Mouse (Mus musculus) liver, embryonic 11.5 days (tissue): ENCODE data around the gene Armh1. TPM values are rescaled to one million over a fixed set of nuclear protein-coding genes. Genes with fewer than 3 reads are reported as not detected.

Experiments
- ATAC-seq: fragments of 200-750 bp; cut with Nextera tagmentation; replicated peaks from 2 replicates; pipeline ENCODE4 v1.8.0; 2017; ENCODE audit warnings: moderate number of reproducible peaks, mild to moderate bottlenecking, moderate TSS enrichment, moderate library complexity; ENCODE audit not compliant: low FRiP score
- DNase-seq: peaks from one replicate; pipeline ENCODE4 v3.0.0-alpha.2; 2017; ENCODE audit warnings: low spot score
- H3K27ac ChIP-seq: fragments of 300-500 bp; sonication (generic); 2 replicates; pipeline ENCODE4 v1.5.1; 2014; ENCODE audit warnings: mild to moderate bottlenecking, low read depth, low read length, control low read depth
- H3K27me3 ChIP-seq: fragments of 300-500 bp; sonication (generic); replicated peaks from 2 replicates; pipeline ENCODE4 v1.6.1; 2014; ENCODE audit warnings: low read length, mixed read lengths; ENCODE audit not compliant: control insufficient read depth, insufficient read depth
- H3K36me3 ChIP-seq: fragments of 300-500 bp; sonication (generic); 2 replicates; pipeline ENCODE4 v1.6.1; 2014; ENCODE audit warnings: mild to moderate bottlenecking, low read length, moderate library complexity, mixed read lengths; ENCODE audit not compliant: control insufficient read depth, insufficient read depth
- H3K4me1 ChIP-seq: fragments of 300-500 bp; sonication (generic); replicated peaks from 2 replicates; pipeline ENCODE4 v1.6.1; 2014; ENCODE audit warnings: low read length, mixed read lengths; ENCODE audit not compliant: control insufficient read depth, insufficient read depth
- H3K4me2 ChIP-seq: fragments of 300-500 bp; sonication (generic); 2 replicates; pipeline ENCODE4 v1.6.1; 2014; ENCODE audit warnings: mild to moderate bottlenecking, control low read depth, moderate library complexity
- H3K4me3 ChIP-seq: fragments of 300-500 bp; sonication (generic); 2 replicates; pipeline ENCODE4 v1.5.1; 2014; ENCODE audit warnings: low read depth, low read length, control low read depth
- H3K9ac ChIP-seq: fragments of 300-500 bp; sonication (generic); 2 replicates; pipeline ENCODE4 v1.6.1; 2014; ENCODE audit warnings: low read depth, low read length, control low read depth
- H3K9me3 ChIP-seq: fragments of 300-500 bp; sonication (generic); 2 replicates; pipeline ENCODE4 v1.6.1; 2016; ENCODE audit warnings: low read length, inconsistent platforms, mixed read lengths; ENCODE audit not compliant: control insufficient read depth
- WGBS: fragments of 180-500 bp; shearing (Covaris S2); extraction: QIAGEN DNeasy Blood & Tissue Kit; methylation state at CpG from one replicate; pipeline ENCODE4 v1.1.7; 2014; 5-methylcytosine and 5-hydroxymethylcytosine counted together
- polyA plus RNA-seq: library from polyadenylated mRNA; unstranded; fragments of >200 nt; fragmentation: Nextera tagmentation; extraction: Ambion mirVana; gene quantifications from 2 replicates; pipeline ENCODE4 v1.2.1, GENCODE M21; 2014

Armh1 gene
- polyA plus RNA-seq, 1 experiment from 2014 or later, result not detected

DNA sequence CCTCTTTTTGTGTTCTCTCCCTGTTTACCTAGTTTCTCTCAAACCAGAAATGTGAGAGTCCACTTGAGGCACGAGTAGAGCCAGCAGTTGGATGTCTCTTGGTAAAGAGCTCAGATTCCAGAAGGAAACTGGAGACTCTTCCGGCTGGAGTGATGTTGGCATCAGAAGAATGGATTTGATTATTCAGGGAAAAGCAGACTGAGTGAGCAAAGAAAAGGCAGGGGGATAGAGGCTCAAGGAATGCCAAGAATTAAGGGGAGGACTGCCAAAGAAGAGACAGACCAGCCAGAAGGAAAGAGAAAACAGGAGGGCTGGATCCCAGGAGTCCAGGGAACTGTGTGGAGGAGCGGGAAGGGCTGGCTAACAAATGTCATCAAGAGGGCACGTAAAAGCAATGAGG lies 16.1 kb downstream of the Armh1 start:
- ATAC-seq (no peak), DNase-seq (no peak)
- Histone ChIP-seq H3K4me1 (no peaks in the 10 kb centered on the region), H3K9me3 (no peaks in the 10 kb centered on the region), H3K27me3 (no peaks in the 10 kb centered on the region), H3K27ac (no peak overlapping the region), H3K36me3 (no peaks in the 10 kb centered on the region), H3K9ac (no peak overlapping the region), H3K4me3 (no peak overlapping the region), H3K4me2 (no peak overlapping the region)
- 59% methylated on average over 4 of the region's 4 CpGs for WGBS

DNA sequence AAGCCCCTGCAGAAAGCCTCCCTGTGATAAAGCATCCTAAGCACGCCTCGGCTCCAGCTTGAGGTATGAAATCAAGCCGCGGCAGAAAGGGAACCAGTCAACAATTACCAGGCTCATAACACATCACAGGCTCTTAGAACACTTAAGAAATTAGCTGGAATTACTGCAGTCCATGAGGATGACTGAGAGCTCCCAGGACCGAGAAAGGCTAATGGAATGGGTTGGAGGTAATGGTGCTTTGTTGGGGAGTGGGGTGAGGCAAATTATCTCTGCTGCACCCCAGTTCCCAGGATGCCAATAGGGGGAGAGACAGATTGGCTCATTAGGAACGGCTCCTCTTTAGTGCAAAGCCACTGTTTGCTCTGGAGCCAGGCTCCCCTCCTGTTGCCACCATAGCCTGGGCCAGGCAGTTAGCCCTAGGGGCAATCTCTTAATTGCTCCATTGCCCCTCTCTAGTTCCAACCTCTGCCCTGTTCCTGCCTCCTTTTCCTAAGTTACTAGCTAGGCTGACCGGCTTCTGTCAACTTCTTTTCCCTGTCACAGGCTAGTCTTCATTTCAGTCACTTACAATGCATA lies 17.7 kb downstream of the Armh1 start:
- no peak for DNase-seq
- H3K36me3 ChIP-seq, result no peaks in the 10 kb centered on the region
- H3K9me3 ChIP-seq, result no peaks in the 10 kb centered on the region
- no peak for ATAC-seq
- H3K27me3 ChIP-seq, result no peaks in the 10 kb centered on the region
- no peak overlapping the region for H3K27ac ChIP-seq
- H3K4me1 ChIP-seq, result no peaks in the 10 kb centered on the region
- no peak overlapping the region for H3K4me3 ChIP-seq
- no peak overlapping the region for H3K4me2 ChIP-seq
- no peak overlapping the region for H3K9ac ChIP-seq
- 68% methylated on average over 7 of the region's 7 CpGs for WGBS

DNA sequence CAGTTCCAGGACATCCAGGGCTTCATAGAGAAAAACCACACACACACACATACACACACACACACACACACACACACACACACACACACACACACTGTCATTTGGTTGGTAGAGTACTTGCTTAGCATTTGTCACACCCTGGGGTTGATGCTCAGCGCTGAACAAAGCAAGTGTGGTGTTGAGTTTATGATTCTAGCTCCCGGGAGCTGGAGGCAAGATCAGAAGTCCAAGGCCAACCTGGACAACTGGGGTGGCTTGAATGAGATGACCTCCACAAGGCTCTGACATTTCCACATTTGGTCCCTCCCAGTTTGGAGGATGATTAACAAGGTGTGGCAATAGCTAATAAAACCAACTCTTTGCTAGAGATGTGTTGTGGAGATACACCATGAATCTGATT lies 20.7 kb downstream of the Armh1 start:
- Histone ChIP-seq H3K4me1 (no peaks in the 10 kb centered on the region), H3K27me3 (no peaks in the 10 kb centered on the region), H3K4me2 (no peak overlapping the region), H3K9ac (no peak overlapping the region), H3K27ac (no peak overlapping the region), H3K36me3 (no peaks in the 10 kb centered on the region), H3K9me3 (no peaks in the 10 kb centered on the region), H3K4me3 (no peak overlapping the region)
- DNase-seq (no peak), ATAC-seq (no peak)
- WGBS, result 79% methylated on average over 2 of the region's 2 CpGs

DNA sequence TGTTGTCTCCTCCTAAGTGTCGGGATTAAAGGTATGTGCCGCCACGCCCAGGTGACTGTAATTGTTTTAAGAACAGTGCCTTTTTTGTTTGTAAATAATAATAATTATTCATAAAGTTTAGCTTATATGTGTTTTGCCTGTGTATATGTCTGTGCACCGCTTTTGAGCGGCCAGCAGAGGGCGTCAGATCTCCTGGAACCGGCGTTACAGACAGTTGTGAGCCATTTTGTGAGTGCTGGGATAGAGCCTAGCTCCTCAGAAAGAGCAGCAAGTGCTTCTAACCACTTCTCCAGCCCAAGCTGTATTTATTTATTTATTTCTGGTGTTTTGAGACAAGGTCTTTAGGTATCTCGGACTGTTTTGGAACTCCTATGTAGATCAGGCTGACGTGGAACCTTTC lies 21.6 kb downstream of the Armh1 start:
- WGBS, result 43% methylated on average over 10 of the region's 10 CpGs
- H3K4me1 ChIP-seq, result no peaks in the 10 kb centered on the region
- no peaks in the 10 kb centered on the region for H3K27me3 ChIP-seq
- ATAC-seq, result no peak
- no peak overlapping the region for H3K27ac ChIP-seq
- H3K9me3 ChIP-seq, result no peaks in the 10 kb centered on the region
- no peak overlapping the region for H3K9ac ChIP-seq
- no peak for DNase-seq
- H3K4me2 ChIP-seq, result no peak overlapping the region
- H3K36me3 ChIP-seq, result no peaks in the 10 kb centered on the region
- no peak overlapping the region for H3K4me3 ChIP-seq

DNA sequence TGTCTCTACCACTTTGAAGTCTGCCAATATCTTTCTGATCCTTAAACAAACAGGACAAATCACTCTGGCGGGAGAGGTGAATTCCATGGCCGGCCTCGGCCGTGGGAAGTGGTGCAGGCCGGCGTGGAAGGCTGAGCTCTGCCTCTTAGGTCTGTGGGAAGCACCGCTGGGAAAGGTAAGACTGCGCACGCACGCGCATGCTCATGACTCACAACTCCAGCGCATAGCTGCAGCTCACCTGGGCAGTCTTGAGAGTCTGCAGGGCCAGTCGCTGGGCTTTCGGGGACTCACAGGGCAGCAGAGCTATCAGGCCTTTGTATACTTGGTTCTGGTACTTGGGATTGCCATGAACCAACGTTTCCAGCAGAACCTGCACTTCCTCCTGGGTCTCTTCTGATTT lies 22.3 kb downstream of the Armh1 start:
- Histone ChIP-seq H3K27me3 (no peaks in the 10 kb centered on the region), H3K4me2 (no peak overlapping the region), H3K9ac (no peak overlapping the region), H3K4me3 (no peak overlapping the region), H3K4me1 (no peaks in the 10 kb centered on the region), H3K36me3 (no peaks in the 10 kb centered on the region), H3K27ac (no peak overlapping the region), H3K9me3 (no peaks in the 10 kb centered on the region)
- ATAC-seq (no peak), DNase-seq (no peak)
- WGBS, result 55% methylated on average over 15 of the region's 15 CpGs

DNA sequence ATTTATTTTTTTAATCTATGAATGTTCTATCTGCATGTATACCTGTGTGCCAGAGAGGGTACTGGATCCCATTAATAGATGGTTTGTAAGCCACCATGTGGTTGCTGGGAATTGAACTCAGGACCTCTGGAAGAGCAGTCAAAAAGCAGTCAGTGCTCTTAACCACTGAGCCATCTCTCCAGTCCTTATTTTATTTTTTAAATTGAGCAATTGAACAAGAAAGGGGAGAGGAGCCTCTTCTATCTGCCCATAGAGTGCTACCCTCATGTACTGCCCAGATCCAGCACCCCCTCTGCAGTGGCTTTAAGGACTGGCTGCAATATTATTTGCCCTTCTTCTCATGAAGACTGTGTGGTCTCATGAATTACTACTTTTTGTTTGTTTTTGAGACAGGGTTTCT lies 26.7 kb downstream of the Armh1 start:
- no peaks in the 10 kb centered on the region for H3K4me1 ChIP-seq
- no peaks in the 10 kb centered on the region for H3K9me3 ChIP-seq
- H3K36me3 ChIP-seq, result no peaks in the 10 kb centered on the region
- DNase-seq, result no peak
- no peak overlapping the region for H3K4me3 ChIP-seq
- no peaks in the 10 kb centered on the region for H3K27me3 ChIP-seq
- no peak overlapping the region for H3K4me2 ChIP-seq
- H3K27ac ChIP-seq, result no peak overlapping the region
- no peak overlapping the region for H3K9ac ChIP-seq
- no peak for ATAC-seq

DNA sequence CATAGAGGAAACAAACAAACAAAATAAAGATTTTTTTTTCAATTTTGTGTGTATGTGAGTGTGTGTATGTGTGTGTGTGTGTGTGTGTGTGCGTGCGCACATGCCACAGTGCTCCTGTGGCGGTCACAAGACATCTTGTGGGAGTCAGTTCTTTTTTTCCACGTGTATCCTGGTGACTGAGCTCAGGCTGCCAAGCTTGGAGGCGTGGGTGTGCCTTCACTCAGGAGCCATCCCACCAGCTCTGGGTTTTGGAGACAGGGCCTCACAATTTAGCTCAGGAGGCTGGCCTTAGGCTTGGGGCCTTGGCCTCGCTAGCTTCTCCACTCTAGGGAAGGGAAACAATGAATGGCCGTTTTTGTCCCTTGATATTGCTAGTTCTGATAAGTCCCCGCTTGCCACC lies 27.8 kb downstream of the Armh1 start:
- Histone ChIP-seq H3K4me3 (no peak overlapping the region), H3K9me3 (no peaks in the 10 kb centered on the region), H3K4me2 (no peak overlapping the region), H3K9ac (no peak overlapping the region), H3K36me3 (no peaks in the 10 kb centered on the region), H3K27me3 (no peaks in the 10 kb centered on the region), H3K27ac (no peak overlapping the region), H3K4me1 (no peaks in the 10 kb centered on the region)
- DNase-seq, result no peak
- ATAC-seq, result no peak
- WGBS, result 66% methylated on average over 8 of the region's 8 CpGs

DNA sequence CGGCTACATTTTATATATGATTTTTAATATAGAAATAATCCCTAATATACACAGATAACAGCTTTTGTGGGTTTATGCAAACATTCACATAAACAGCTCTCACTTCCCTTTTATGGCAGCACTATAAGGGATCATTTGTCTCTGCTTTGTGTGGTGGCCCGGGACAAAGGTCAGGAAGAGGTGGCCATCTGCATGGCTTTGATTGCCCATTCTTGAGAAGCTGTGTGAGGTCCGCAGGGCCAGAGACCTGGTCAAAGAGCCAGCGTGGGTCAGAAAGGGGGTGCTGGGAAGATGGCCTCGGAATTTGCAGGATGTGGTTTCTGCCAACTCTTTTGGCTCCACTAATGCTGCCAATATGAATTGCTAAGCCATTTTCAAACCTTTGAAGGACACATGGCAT lies 28.9 kb downstream of the Armh1 start:
- Histone ChIP-seq H3K27ac (no peak overlapping the region), H3K4me1 (no peaks in the 10 kb centered on the region), H3K9me3 (no peaks in the 10 kb centered on the region), H3K36me3 (no peaks in the 10 kb centered on the region), H3K9ac (no peak overlapping the region), H3K4me3 (no peak overlapping the region), H3K27me3 (no peaks in the 10 kb centered on the region), H3K4me2 (no peak overlapping the region)
- DNase-seq (no peak), ATAC-seq (no peak)
- 35% methylated on average over 5 of the region's 5 CpGs for WGBS

DNA sequence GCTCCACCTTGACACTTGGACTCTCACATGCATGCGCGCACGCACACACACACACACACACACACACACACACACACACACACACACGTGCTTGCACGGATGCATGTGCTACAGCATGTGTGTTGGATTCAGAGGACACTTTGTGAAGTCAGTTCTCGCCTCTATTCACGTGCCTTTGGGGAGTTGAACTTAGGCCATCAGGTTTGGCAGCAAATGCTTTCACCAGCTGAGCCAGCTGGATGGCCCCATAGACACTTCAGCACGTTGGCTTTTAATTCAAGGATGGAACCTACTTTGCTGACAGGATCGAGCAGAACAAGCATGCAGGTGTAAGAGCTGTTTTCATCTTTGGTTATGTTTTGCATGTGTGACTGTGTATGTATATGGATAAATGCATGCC lies 30.1 kb downstream of the Armh1 start:
- WGBS, result 83% methylated on average over 9 of the region's 9 CpGs
- Histone ChIP-seq H3K4me2 (no peak overlapping the region), H3K4me3 (no peak overlapping the region), H3K9ac (no peak overlapping the region), H3K4me1 (no peaks in the 10 kb centered on the region), H3K9me3 (no peaks in the 10 kb centered on the region), H3K27ac (no peak overlapping the region), H3K36me3 (no peaks in the 10 kb centered on the region), H3K27me3 (no peaks in the 10 kb centered on the region)
- ATAC-seq (no peak), DNase-seq (no peak)
